Mouse (Mus musculus) midbrain, embryonic 13.5 days (tissue): ENCODE results near the gene Hacl1. TPM values are rescaled to one million over a fixed set of nuclear protein-coding genes. Genes with fewer than 3 reads are reported as not detected.

Experiments used
- ATAC-seq: fragments of 200-750 bp; cut with Nextera tagmentation; 2 replicates; pipeline ENCODE4 v1.8.0; 2017; ENCODE audit warnings: mild to moderate bottlenecking, moderate TSS enrichment, moderate library complexity
- H3K27ac ChIP-seq: fragments of 300-500 bp; sonication (generic); 2 replicates; pipeline ENCODE4 v1.5.1; 2015; ENCODE audit warnings: inconsistent platforms, mild to moderate bottlenecking, moderate library complexity
- H3K27me3 ChIP-seq: fragments of 300-500 bp; sonication (generic); 2 replicates; pipeline ENCODE4 v1.6.1; 2015; ENCODE audit warnings: mild to moderate bottlenecking, inconsistent platforms
- H3K36me3 ChIP-seq: fragments of 300-500 bp; sonication (generic); 2 replicates; pipeline ENCODE4 v1.6.1; 2015; ENCODE audit warnings: mild to moderate bottlenecking, inconsistent platforms
- H3K4me1 ChIP-seq: fragments of 300-500 bp; sonication (generic); replicated peaks from 2 replicates; pipeline ENCODE4 v1.6.1; 2015; ENCODE audit warnings: inconsistent platforms
- H3K4me2 ChIP-seq: fragments of 300-500 bp; sonication (generic); replicated peaks from 2 replicates; pipeline ENCODE4 v1.6.1; 2015; ENCODE audit warnings: moderate library complexity, mild to moderate bottlenecking, inconsistent platforms
- H3K4me3 ChIP-seq: fragments of 300-500 bp; sonication (generic); replicated peaks from 2 replicates; pipeline ENCODE4 v1.5.1; 2015; ENCODE audit warnings: mild to moderate bottlenecking, inconsistent platforms
- H3K9ac ChIP-seq: fragments of 300-500 bp; sonication (generic); replicated peaks from 2 replicates; pipeline ENCODE4 v1.6.1; 2015; ENCODE audit warnings: mild to moderate bottlenecking, inconsistent platforms
- H3K9me3 ChIP-seq: fragments of 300-500 bp; sonication (generic); 2 replicates; pipeline ENCODE4 v1.6.1; 2016; ENCODE audit warnings: mild to moderate bottlenecking, inconsistent platforms
- WGBS: fragments of 180-500 bp; shearing (Covaris S2); methylation state at CpG from one replicate; pipeline ENCODE4 v1.1.7; 2015; 5-methylcytosine and 5-hydroxymethylcytosine counted together
- polyA plus RNA-seq: library from polyadenylated mRNA; unstranded; fragments of >200 nt; fragmentation: Nextera tagmentation; extraction: Ambion mirVana; gene quantifications from 2 replicates; pipeline ENCODE4 v1.2.1, GENCODE M21; 2015

Gene Hacl1
- polyA plus RNA-seq, 1 experiment from 2014 or later, result 7.5 TPM

GRCm38 (mm10) chr14:31668326-31668725 lies 27.2 kb upstream of the Hacl1 start:
- 83% methylated on average over 13 of the region's 13 CpGs for WGBS

DNA sequence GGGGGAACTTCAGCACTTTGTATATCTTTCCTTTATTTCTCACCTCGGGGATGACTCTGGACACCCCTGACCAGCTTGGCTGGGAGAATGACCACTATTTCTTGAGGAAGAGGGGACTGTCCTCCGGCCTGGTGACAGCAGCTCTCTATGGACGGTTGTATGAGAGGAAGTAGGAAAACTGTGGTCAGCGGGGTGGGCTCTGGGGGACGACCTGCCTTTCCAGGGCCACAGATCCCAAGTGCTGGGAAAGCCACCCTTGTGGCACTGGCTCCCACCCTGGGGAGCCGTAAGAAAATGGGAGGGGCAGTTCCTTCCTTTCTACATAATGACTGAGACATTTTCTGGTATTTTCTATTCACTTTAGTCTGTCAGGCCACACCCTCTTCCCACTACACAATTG lies 26.7 kb upstream of the Hacl1 start:
- 88% methylated on average over 6 of the region's 6 CpGs for WGBS
- Histone ChIP-seq H3K4me2 (no peak overlapping the region), H3K36me3 (peaks cover 12% of the 10 kb centered on the region; the same call in 1 of the 2 replicates), H3K9ac (no peak overlapping the region), H3K4me3 (no peak overlapping the region), H3K9me3 (no peaks in the 10 kb centered on the region), H3K27ac (no peak overlapping the region), H3K4me1 (peaks cover 35% of the 10 kb centered on the region), H3K27me3 (no peaks in the 10 kb centered on the region)
- ATAC-seq, result no peak

More at GRCm38 (mm10) chr14:31668326-31668725, 27.2 kb upstream of the Hacl1 start:
- H3K9me3 ChIP-seq, result no peaks in the 10 kb centered on the region
- no peak overlapping the region for H3K27ac ChIP-seq
- H3K36me3 ChIP-seq, result peaks cover 12% of the 10 kb centered on the region; the same call in 1 of the 2 replicates
- ATAC-seq, result no peak
- H3K9ac ChIP-seq, result no peak overlapping the region
- H3K4me3 ChIP-seq, result no peak overlapping the region
- no peak overlapping the region for H3K4me2 ChIP-seq
- H3K27me3 ChIP-seq, result no peaks in the 10 kb centered on the region
- peaks cover 29% of the 10 kb centered on the region for H3K4me1 ChIP-seq

DNA sequence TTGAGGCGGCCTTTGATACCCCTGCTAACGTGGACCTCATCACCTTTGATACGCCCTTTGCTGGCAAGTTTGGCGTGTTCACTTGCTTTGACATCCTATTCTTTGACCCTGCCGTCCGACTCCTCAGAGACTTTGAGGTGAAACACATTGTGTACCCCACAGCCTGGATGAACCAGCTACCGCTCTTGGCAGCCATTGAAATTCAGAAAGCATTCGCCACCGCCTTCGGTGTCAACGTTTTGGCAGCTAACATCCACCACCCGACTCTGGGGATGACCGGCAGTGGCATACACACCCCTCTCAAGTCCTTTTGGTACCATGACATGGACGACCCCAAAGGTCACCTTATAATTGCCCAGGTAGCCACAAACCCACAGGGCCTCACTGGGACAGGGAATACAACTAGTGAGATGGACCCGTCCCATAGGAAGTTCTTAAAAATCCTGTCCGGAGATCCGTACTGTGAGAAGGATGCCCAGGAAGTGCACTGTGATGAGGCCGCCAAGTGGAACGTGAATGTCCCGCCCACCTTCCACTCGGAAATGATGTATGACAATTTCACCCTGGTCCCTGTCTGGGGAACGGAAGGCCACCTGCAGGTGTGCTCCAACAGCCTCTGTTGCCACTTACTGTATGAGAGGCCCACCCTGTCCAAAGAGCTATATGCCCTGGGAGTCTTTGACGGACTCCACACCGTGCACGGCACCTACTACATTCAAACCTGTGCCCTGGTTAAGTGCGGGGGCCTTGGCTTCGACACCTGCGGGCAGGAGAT lies 26.0 kb upstream of the Hacl1 start:
- 95% methylated on average over 28 of the region's 28 CpGs for WGBS
- no peak for ATAC-seq
- no peak overlapping the region for H3K4me2 ChIP-seq
- no peak overlapping the region for H3K9ac ChIP-seq
- H3K27me3 ChIP-seq, result no peaks in the 10 kb centered on the region
- H3K36me3 ChIP-seq, result peaks cover 12% of the 10 kb centered on the region; the same call in 1 of the 2 replicates
- no peak overlapping the region for H3K27ac ChIP-seq
- no peak overlapping the region for H3K4me3 ChIP-seq
- H3K4me1 ChIP-seq, result peaks cover 41% of the 10 kb centered on the region
- H3K9me3 ChIP-seq, result no peaks in the 10 kb centered on the region

- H3K36me3 ChIP-seq, result peaks cover 12% of the 10 kb centered on the region; the same call in 1 of the 2 replicates
- no peaks in the 10 kb centered on the region for H3K9me3 ChIP-seq
- WGBS, result 84% methylated on average over 4 of the region's 4 CpGs
- no peak for ATAC-seq
- H3K9ac ChIP-seq, result no peak overlapping the region
- H3K4me1 ChIP-seq, result peaks cover 46% of the 10 kb centered on the region
- H3K27me3 ChIP-seq, result no peaks in the 10 kb centered on the region
- no peak overlapping the region for H3K4me2 ChIP-seq
- no peak overlapping the region for H3K4me3 ChIP-seq
- no peak overlapping the region for H3K27ac ChIP-seq
Measured at GRCm38 (mm10) chr14:31665566-31665940, 24.5 kb upstream of the Hacl1 start.

- H3K36me3 ChIP-seq, result peaks cover 12% of the 10 kb centered on the region; the same call in 1 of the 2 replicates
- H3K4me2 ChIP-seq, result no peak overlapping the region
- H3K4me1 ChIP-seq, result peaks cover 49% of the 10 kb centered on the region
- 69% methylated on average over 12 of the region's 12 CpGs for WGBS
- no peaks in the 10 kb centered on the region for H3K9me3 ChIP-seq
- no peaks in the 10 kb centered on the region for H3K27me3 ChIP-seq
- no peak overlapping the region for H3K4me3 ChIP-seq
- H3K9ac ChIP-seq, result no peak overlapping the region
- peak overlapping the region; percentile 37; the same call in 1 of the 2 replicates for H3K27ac ChIP-seq
- no peak for ATAC-seq
Measured at GRCm38 (mm10) chr14:31664903-31665565, 23.9 kb upstream of the Hacl1 start.

- Histone ChIP-seq H3K9ac (no peak overlapping the region), H3K9me3 (no peaks in the 10 kb centered on the region), H3K27me3 (no peaks in the 10 kb centered on the region), H3K4me3 (no peak overlapping the region), H3K27ac (peak overlapping the region; percentile 98; the same call in 1 of the 2 replicates), H3K4me2 (no peak overlapping the region), H3K36me3 (peaks cover 12% of the 10 kb centered on the region; the same call in 1 of the 2 replicates), H3K4me1 (peaks cover 43% of the 10 kb centered on the region)
- 61% methylated on average over 18 of the region's 18 CpGs for WGBS
- no peak for ATAC-seq
Measured at GRCm38 (mm10) chr14:31664100-31664902, 23.2 kb upstream of the Hacl1 start.

DNA sequence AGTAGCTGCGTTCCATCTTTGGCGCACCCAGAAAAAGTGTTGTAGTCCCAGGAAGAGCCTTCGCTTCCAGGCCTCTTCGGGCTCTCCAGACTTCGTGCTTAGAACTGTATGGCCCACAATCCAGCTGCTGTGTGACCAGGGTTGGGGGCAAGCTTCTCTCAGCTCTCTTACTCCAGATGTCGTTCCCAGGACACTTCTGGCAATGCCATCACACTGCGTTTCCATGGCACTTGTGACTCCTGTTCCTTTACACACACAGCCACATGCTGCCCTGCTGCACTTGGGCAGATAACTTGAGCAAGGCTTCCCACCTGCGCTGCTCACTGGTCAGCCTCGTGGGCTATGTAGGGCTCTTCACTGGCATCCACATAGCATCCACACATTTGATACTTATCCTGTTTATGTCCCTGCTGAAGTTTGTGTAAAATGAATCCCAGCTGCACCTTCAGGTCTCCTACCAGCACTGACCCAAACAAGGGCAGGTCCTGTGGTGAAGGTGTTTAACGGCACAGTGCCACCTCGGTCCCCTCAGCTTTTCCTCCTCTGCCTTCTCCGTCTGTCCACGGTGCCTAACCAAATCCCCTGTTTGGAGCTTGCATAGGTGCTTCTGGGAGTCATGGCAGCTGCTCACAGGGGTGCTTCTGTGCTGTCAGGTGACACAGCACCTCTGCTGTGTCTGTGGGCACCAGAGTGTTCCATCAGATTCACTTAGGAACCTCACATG lies 22.5 kb upstream of the Hacl1 start:
- no peak overlapping the region for H3K4me2 ChIP-seq
- H3K9me3 ChIP-seq, result no peaks in the 10 kb centered on the region
- H3K9ac ChIP-seq, result no peak overlapping the region
- 93% methylated on average over 13 of the region's 13 CpGs for WGBS
- H3K4me3 ChIP-seq, result no peak overlapping the region
- no peaks in the 10 kb centered on the region for H3K27me3 ChIP-seq
- no peak for ATAC-seq
- H3K4me1 ChIP-seq, result peaks cover 38% of the 10 kb centered on the region
- H3K36me3 ChIP-seq, result peaks cover 12% of the 10 kb centered on the region; the same call in 1 of the 2 replicates
- peak overlapping the region; percentile 98 for H3K27ac ChIP-seq

- 32% methylated on average over 9 of the region's 9 CpGs for WGBS
- Histone ChIP-seq H3K4me3 (peak overlapping the region; percentile 41), H3K36me3 (peaks cover 10% of the 10 kb centered on the region; the same call in 1 of the 2 replicates), H3K27ac (peak overlapping the region; percentile 98), H3K9ac (peak overlapping the region; percentile 69), H3K9me3 (no peaks in the 10 kb centered on the region), H3K4me1 (peaks cover 41% of the 10 kb centered on the region), H3K4me2 (peak overlapping the region; percentile 61), H3K27me3 (no peaks in the 10 kb centered on the region)
- peak; percentile 62 for ATAC-seq
Measured at GRCm38 (mm10) chr14:31662555-31663211, 21.6 kb upstream of the Hacl1 start.

- Histone ChIP-seq H3K4me1 (peaks cover 45% of the 10 kb centered on the region), H3K9me3 (no peaks in the 10 kb centered on the region), H3K4me3 (peak overlapping the region; percentile 41), H3K27me3 (no peaks in the 10 kb centered on the region), H3K27ac (peak overlapping the region; percentile 98), H3K9ac (peak overlapping the region; percentile 69), H3K4me2 (peak overlapping the region; percentile 61), H3K36me3 (peaks cover 4% of the 10 kb centered on the region; the same call in 1 of the 2 replicates)
- peak; percentile 94 for ATAC-seq
- 10% methylated on average over 44 of the region's 44 CpGs for WGBS
Measured at GRCm38 (mm10) chr14:31661671-31662554, 20.8 kb upstream of the Hacl1 start.

DNA sequence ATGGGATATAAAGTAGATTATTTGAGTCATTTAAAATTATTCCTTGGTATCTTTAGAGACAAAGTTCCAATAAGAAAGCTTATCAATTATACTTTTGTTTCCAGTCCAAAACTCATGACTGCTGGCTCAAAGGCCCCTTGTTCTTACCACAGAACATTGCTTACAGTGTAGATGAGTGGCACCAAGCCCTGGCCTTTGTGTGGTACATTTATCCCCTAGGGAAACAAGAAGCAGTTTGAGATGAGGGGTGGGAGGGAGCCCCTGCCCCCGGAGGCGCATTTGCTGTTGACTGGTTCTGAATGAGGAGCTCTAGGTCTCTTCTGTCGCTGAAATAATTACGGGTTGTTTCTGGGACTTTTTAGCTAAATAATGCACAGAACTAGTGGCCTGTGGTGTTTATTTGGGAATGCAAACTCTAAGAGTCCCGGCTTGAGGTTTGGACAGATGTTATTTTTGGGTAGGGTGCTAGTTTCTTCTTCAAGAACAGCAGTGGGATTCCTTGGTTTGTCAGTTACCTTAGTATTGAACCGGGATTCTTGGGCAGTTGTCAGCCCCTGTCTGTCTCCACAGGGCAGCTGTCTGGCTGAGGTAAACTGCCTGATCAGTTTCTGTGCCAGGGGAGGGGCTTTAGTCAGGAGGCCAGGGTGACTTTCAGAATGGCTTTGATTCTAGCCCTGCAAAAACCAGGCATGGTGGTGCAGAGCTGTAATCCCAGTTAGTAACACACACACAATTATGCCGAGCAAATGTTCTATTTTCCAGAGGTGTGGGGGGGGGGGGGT lies 19.4 kb upstream of the Hacl1 start:
- 70% methylated on average over 7 of the region's 7 CpGs for WGBS
- H3K27me3 ChIP-seq, result no peaks in the 10 kb centered on the region
- H3K4me1 ChIP-seq, result peaks cover 45% of the 10 kb centered on the region
- no peaks in the 10 kb centered on the region for H3K36me3 ChIP-seq
- H3K9ac ChIP-seq, result no peak overlapping the region
- ATAC-seq, result no peak
- H3K4me2 ChIP-seq, result no peak overlapping the region
- H3K27ac ChIP-seq, result peak overlapping the region; percentile 98; the same call in 1 of the 2 replicates
- H3K9me3 ChIP-seq, result no peaks in the 10 kb centered on the region
- no peak overlapping the region for H3K4me3 ChIP-seq
